Mouse (Mus musculus): ENCODE results near the gene Zc3hc1. TPM values are rescaled to one million over a fixed set of nuclear protein-coding genes. Genes with fewer than 3 reads are reported as not detected.

Gene Zc3hc1
- polyA plus RNA-seq, 1 experiment: 15.2 TPM

- Histone ChIP-seq H3K4me3 (ENCODE audit: control insufficient read depth, low read depth, low read length) (no peak overlapping the region), H3K27me3 (ENCODE audit: control insufficient read depth, insufficient read depth, low read length) (no peaks in the 10 kb centered on the region), H3K27ac (ENCODE audit: control insufficient read depth, insufficient read depth, low read depth, low read length) (no peak overlapping the region), H3K36me3 (ENCODE audit: control insufficient read depth, insufficient read depth, low read length) (peaks cover 7% of the 10 kb centered on the region), H3K4me1 (ENCODE audit: control insufficient read depth, insufficient read depth, low read length) (no peaks in the 10 kb centered on the region)
- no peak for TF ChIP-seq POLR2A (IDR thresholded peaks at IDR 0.05; ENCODE audit: control insufficient read depth, low read depth, low read length)
- no peak for TF ChIP-seq CTCF (IDR thresholded peaks at IDR 0.05; ENCODE audit: control insufficient read depth, insufficient read depth, insufficient replicate concordance, low read depth, low read length)
Observed at GRCm38 (mm10) chr6:30372627-30373369, 18.0 kb downstream of the Zc3hc1 start.

DNA sequence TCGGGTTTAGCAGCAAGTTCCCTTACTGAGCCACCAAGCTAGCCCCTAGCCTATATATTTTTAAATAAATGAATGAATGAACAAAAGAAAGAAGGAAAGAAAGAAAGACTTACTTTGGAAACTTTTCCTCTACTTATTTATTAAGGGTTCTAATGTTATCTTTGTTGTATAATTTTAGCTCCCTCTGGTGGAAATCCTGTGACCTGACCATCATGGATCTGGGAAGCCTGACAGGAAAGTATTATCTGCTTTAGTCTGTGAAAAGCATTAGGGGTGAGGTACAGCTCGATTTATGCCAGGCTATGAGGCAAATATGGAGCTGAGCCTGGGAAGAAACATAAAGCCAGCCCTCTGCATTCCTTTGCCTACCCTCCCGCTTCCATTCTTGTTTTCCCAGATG lies 21.5 kb downstream of the Zc3hc1 start:
- Histone ChIP-seq H3K4me3 (ENCODE audit: control insufficient read depth, low read depth, low read length) (no peak overlapping the region), H3K27ac (ENCODE audit: control insufficient read depth, insufficient read depth, low read depth, low read length) (no peak overlapping the region), H3K36me3 (ENCODE audit: control insufficient read depth, insufficient read depth, low read length) (peaks cover 9% of the 10 kb centered on the region), H3K4me1 (ENCODE audit: control insufficient read depth, insufficient read depth, low read length) (no peaks in the 10 kb centered on the region), H3K27me3 (ENCODE audit: control insufficient read depth, insufficient read depth, low read length) (no peaks in the 10 kb centered on the region)
- TF ChIP-seq CTCF (IDR thresholded peaks at IDR 0.05; ENCODE audit: control insufficient read depth, insufficient read depth, insufficient replicate concordance, low read depth, low read length): no peak

- Histone ChIP-seq H3K4me3 (ENCODE audit: control insufficient read depth, low read depth, low read length) (no peak overlapping the region), H3K27ac (ENCODE audit: control insufficient read depth, insufficient read depth, low read depth, low read length) (no peak overlapping the region), H3K27me3 (ENCODE audit: control insufficient read depth, insufficient read depth, low read length) (no peaks in the 10 kb centered on the region), H3K4me1 (ENCODE audit: control insufficient read depth, insufficient read depth, low read length) (no peaks in the 10 kb centered on the region), H3K36me3 (ENCODE audit: control insufficient read depth, insufficient read depth, low read length) (peaks cover 4% of the 10 kb centered on the region)
- TF ChIP-seq POLR2A (IDR thresholded peaks at IDR 0.05; ENCODE audit: control insufficient read depth, low read depth, low read length): no peak
- no peak for TF ChIP-seq CTCF (IDR thresholded peaks at IDR 0.05; ENCODE audit: control insufficient read depth, insufficient read depth, insufficient replicate concordance, low read depth, low read length)
Observed at GRCm38 (mm10) chr6:30363808-30364207, 27.0 kb downstream of the Zc3hc1 start.

DNA sequence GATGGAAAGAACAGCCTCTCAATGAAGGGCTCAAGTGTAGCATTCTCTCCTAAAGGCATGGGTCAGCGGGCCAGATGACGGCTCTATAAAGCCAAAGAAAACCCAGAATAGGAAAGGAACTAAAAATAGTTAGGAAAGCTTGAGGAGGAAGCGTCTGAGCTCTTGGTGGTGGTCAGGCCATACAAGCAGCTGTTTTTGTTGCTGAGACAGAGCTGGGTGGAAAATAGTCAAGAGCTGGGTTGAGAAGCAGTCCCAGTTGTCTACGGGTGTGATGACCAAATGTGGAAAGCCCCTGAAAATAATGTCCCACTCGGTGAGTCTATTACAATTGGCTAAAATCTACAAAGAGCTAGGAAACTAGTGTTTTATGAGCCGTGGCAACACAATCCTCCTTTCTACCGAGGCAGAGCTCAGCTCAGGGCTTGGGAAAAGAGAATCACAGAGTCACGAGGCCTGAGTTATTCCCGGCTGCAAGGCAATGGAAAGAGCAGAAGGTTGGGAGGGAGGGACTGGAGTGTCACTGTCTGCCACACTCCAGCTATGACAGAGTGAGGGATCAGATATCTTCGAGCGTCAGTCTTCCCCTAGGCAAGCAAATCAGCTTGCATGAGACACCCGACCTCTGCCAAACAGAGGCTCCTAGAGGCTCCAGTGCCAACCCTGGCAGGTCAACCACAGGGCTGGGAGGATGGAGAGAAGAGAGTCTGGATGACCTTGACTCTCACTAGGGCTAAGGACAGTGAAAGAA lies 30.9 kb downstream of the Zc3hc1 start:
- H3K27ac ChIP-seq (ENCODE audit: control insufficient read depth, insufficient read depth, low read depth, low read length): no peak overlapping the region
- peaks cover 8% of the 10 kb centered on the region for H3K4me1 ChIP-seq (ENCODE audit: control insufficient read depth, insufficient read depth, low read length)
- H3K36me3 ChIP-seq (ENCODE audit: control insufficient read depth, insufficient read depth, low read length): no peaks in the 10 kb centered on the region; the same call in 1 of the 2 replicates
- no peak overlapping the region for H3K4me3 ChIP-seq (ENCODE audit: control insufficient read depth, low read depth, low read length)
- TF ChIP-seq CTCF (IDR thresholded peaks at IDR 0.05; ENCODE audit: control insufficient read depth, insufficient read depth, insufficient replicate concordance, low read depth, low read length) (no peak), POLR2A (IDR thresholded peaks at IDR 0.05; ENCODE audit: control insufficient read depth, low read depth, low read length) (no peak)
- no peaks in the 10 kb centered on the region for H3K27me3 ChIP-seq (ENCODE audit: control insufficient read depth, insufficient read depth, low read length)

GRCm38 (mm10) chr6:30357561-30358177 lies 33.2 kb downstream of the Zc3hc1 start:
- peak; percentile 64; the same call in 1 of the 2 replicates for TF ChIP-seq CTCF (IDR thresholded peaks at IDR 0.05; ENCODE audit: control insufficient read depth, insufficient read depth, insufficient replicate concordance, low read depth, low read length)
- TF ChIP-seq POLR2A (IDR thresholded peaks at IDR 0.05; ENCODE audit: control insufficient read depth, low read depth, low read length): no peak
- Histone ChIP-seq H3K27ac (ENCODE audit: control insufficient read depth, insufficient read depth, low read depth, low read length) (no peak overlapping the region), H3K36me3 (ENCODE audit: control insufficient read depth, insufficient read depth, low read length) (no peaks in the 10 kb centered on the region), H3K4me3 (ENCODE audit: control insufficient read depth, low read depth, low read length) (no peak overlapping the region), H3K4me1 (ENCODE audit: control insufficient read depth, insufficient read depth, low read length) (peaks cover 8% of the 10 kb centered on the region), H3K27me3 (ENCODE audit: control insufficient read depth, insufficient read depth, low read length) (no peaks in the 10 kb centered on the region)

GRCm38 (mm10) chr6:30356680-30357079 lies 34.1 kb downstream of the Zc3hc1 start:
- no peak overlapping the region for H3K27ac ChIP-seq (ENCODE audit: control insufficient read depth, insufficient read depth, low read depth, low read length)
- H3K4me1 ChIP-seq (ENCODE audit: control insufficient read depth, insufficient read depth, low read length): peaks cover 11% of the 10 kb centered on the region
- no peak overlapping the region for H3K4me3 ChIP-seq (ENCODE audit: control insufficient read depth, low read depth, low read length)
- H3K36me3 ChIP-seq (ENCODE audit: control insufficient read depth, insufficient read depth, low read length): no peaks in the 10 kb centered on the region
- H3K27me3 ChIP-seq (ENCODE audit: control insufficient read depth, insufficient read depth, low read length): no peaks in the 10 kb centered on the region
- TF ChIP-seq POLR2A (IDR thresholded peaks at IDR 0.05; ENCODE audit: control insufficient read depth, low read depth, low read length) (no peak), CTCF (IDR thresholded peaks at IDR 0.05; ENCODE audit: control insufficient read depth, insufficient read depth, insufficient replicate concordance, low read depth, low read length) (no peak)

DNA sequence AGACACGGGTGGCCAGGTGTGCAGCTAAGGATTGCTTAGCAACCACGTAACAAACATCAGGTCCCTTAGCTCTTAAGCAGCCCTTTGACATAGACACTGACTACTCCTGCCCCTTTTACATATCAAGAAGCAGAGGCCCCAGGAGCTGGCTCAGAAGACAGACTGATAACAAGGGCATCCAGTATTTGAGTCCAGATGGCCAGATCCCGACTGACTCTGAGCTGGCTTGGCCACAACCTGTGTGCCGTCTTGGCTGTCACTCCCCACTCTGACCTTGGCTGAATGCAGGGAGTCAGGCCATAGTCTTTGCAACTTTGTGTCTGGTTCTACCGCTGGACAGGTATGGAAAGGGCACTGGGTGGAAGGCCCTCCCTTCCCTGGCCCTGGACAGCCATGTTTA lies 34.7 kb downstream of the Zc3hc1 start:
- Histone ChIP-seq H3K27ac (ENCODE audit: control insufficient read depth, insufficient read depth, low read depth, low read length) (no peak overlapping the region), H3K4me3 (ENCODE audit: control insufficient read depth, low read depth, low read length) (no peak overlapping the region), H3K4me1 (ENCODE audit: control insufficient read depth, insufficient read depth, low read length) (peaks cover 12% of the 10 kb centered on the region), H3K36me3 (ENCODE audit: control insufficient read depth, insufficient read depth, low read length) (no peaks in the 10 kb centered on the region), H3K27me3 (ENCODE audit: control insufficient read depth, insufficient read depth, low read length) (no peaks in the 10 kb centered on the region)
- TF ChIP-seq CTCF (IDR thresholded peaks at IDR 0.05; ENCODE audit: control insufficient read depth, insufficient read depth, insufficient replicate concordance, low read depth, low read length) (no peak), POLR2A (IDR thresholded peaks at IDR 0.05; ENCODE audit: control insufficient read depth, low read depth, low read length) (0 out of 2 replicates have a peak, but pooled peaks have one; percentile 16)

All from testis, adult 2 months (tissue).